In the genomic region with DNA sequence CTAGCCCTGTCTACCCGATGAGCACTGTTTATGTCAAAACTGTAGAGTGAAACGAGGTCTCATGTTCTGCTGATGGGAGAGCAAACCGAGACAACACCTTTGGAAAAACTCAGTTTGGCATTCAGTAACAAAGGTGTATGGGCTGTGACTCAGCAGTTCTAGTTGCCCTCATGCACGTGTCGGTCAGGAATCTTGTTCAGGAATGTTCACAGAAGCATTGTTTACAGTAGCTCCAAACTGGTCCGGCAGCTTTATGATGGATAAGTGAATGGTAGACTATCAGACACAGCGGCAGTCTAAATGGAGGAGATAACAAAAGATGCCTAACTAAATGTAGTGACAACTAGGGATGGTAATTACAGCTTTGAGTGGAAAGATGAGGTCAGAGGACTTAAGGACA, we compare ENCODE assay signal across 20 mouse cellular contexts. TPM values are rescaled to one million over a fixed set of nuclear protein-coding genes. Genes with fewer than 3 reads are reported as not detected.
DNase-seq lines count a peak whose midpoint lies in the region; ATAC-seq and TF ChIP-seq lines count a peak whose summit lies in the region.
"Had no signal": no experiment of that assay in that cellular context is flagged by ENCODE, and none has a peak within 500 bp of the region (broad histone marks: within the 10 kb centered on the region; RNA-seq: fewer than 3 reads in every experiment).

No protein-coding gene starts in this region.

- no peaks in the 10 kb centered on the region for H3K27me3 ChIP-seq in embryonic facial prominence, embryonic 14.5 days (replicated peaks; ENCODE audit: control insufficient read depth, insufficient read depth, low read length)
- no peaks in the 10 kb centered on the region for H3K27me3 ChIP-seq in lung, embryonic 16.5 days (ENCODE audit: control insufficient read depth, insufficient read depth, low read depth, low read length)
- no peaks in the 10 kb centered on the region for H3K27me3 ChIP-seq in stomach, embryonic 15.5 days (replicated peaks)
- H3K27me3 ChIP-seq in liver, postnatal 0 days (ENCODE audit: insufficient read depth, low read length): no peaks in the 10 kb centered on the region
- H3K27me3 ChIP-seq in midbrain, embryonic 14.5 days (ENCODE audit: control insufficient read depth, insufficient read depth, low read length): no peaks in the 10 kb centered on the region
- H3K27me3 ChIP-seq: limb, embryonic 15.5 days had no signal

- H3K4me1 ChIP-seq in embryonic facial prominence, embryonic 14.5 days (ENCODE audit: control insufficient read depth, insufficient read depth, low read length): no peaks in the 10 kb centered on the region
- 0 out of 2 replicates have a peak, but pooled peaks cover 3% of the 10 kb centered on the region for H3K4me1 ChIP-seq in lung, embryonic 16.5 days (replicated peaks; ENCODE audit: control insufficient read depth, insufficient read depth, low read length)
- no peaks in the 10 kb centered on the region for H3K4me1 ChIP-seq in stomach, embryonic 15.5 days
- H3K4me1 ChIP-seq in liver, postnatal 0 days (ENCODE audit: insufficient read depth): no peaks in the 10 kb centered on the region
- no peaks in the 10 kb centered on the region for H3K4me1 ChIP-seq in midbrain, embryonic 14.5 days (ENCODE audit: control insufficient read depth, insufficient read depth, low read length)
- H3K4me1 ChIP-seq: limb, embryonic 15.5 days had no signal

- no peak overlapping the region for H3K27ac ChIP-seq in embryonic facial prominence, embryonic 14.5 days (replicated peaks; ENCODE audit: low read depth, low read length)
- H3K27ac ChIP-seq in lung, embryonic 16.5 days (ENCODE audit: low read length): no peak overlapping the region
- H3K27ac ChIP-seq in stomach, embryonic 15.5 days: no peak overlapping the region
- no peak overlapping the region for H3K27ac ChIP-seq in liver, postnatal 0 days (ENCODE audit: low read depth)
- H3K27ac ChIP-seq in midbrain, embryonic 14.5 days (replicated peaks; ENCODE audit: low read depth, low read length): no peak overlapping the region
- H3K27ac ChIP-seq: heart, adult 2 months; hindbrain, embryonic 14.5 days; limb, embryonic 15.5 days; macrophage had no signal

- 69% methylated on average over 7 of the region's 7 CpGs for WGBS in embryonic facial prominence, embryonic 14.5 days
- WGBS in lung, embryonic 16.5 days: 16% methylated on average over 7 of the region's 7 CpGs
- 22% methylated on average over 7 of the region's 7 CpGs for whole genome bisulfite sequencing in stomach, embryonic 15.5 days
- 55% methylated on average over 7 of the region's 7 CpGs for WGBS in liver, postnatal 0 days (ENCODE audit: insufficient replicate concordance)
- WGBS in midbrain, embryonic 14.5 days: 90% methylated on average over 7 of the region's 7 CpGs

- ATAC-seq in embryonic facial prominence, embryonic 14.5 days (ENCODE audit: low read depth): no peak
- ATAC-seq in lung, embryonic 16.5 days (ENCODE audit: low read depth): peak; percentile 71
- ATAC-seq in stomach, embryonic 15.5 days (ENCODE audit: insufficient read depth, low FRiP score, low read depth): peak; percentile 75
- no peak for ATAC-seq in liver, postnatal 0 days
- ATAC-seq in midbrain, embryonic 14.5 days (ENCODE audit: low FRiP score, low TSS enrichment): no peak
- ATAC-seq: forebrain, embryonic 14.5 days; midbrain, embryonic 16.5 days had no signal

- no peak for TF ChIP-seq EP300 in liver, postnatal 0 days (IDR thresholded peaks at IDR 0.05; ENCODE audit: low read depth)

- peak; percentile 6 for DNase-seq in kidney, postnatal 14 days
- no peak for DNase-seq in kidney, adult 18-20 months
- peak; percentile 58 for DNase-seq in embryonic facial prominence, embryonic 14.5 days (ENCODE audit: low spot score)
- DNase-seq in liver, postnatal 0 days: no peak
- DNase-seq in frontal cortex, postnatal 14 days (ENCODE audit: low spot score in 2 of 2): no peak
- DNase-seq in midbrain, embryonic 14.5 days: no peak
- DNase-seq: cerebellum, adult 2 months; heart, adult 2 months; heart, postnatal 10 days; right cerebral cortex, postnatal 14 days; thymus, adult 2 months had no signal

- H3K9ac ChIP-seq in embryonic facial prominence, embryonic 14.5 days (ENCODE audit: low read depth, low read length): no peak overlapping the region
- H3K9ac ChIP-seq in lung, embryonic 16.5 days (ENCODE audit: low read length): no peak overlapping the region
- H3K9ac ChIP-seq in stomach, embryonic 15.5 days: no peak overlapping the region
- no peak overlapping the region for H3K9ac ChIP-seq in liver, postnatal 0 days (replicated peaks)
- no peak overlapping the region for H3K9ac ChIP-seq in midbrain, embryonic 14.5 days (replicated peaks; ENCODE audit: low read length)
- H3K9ac ChIP-seq: hindbrain, embryonic 14.5 days; limb, embryonic 15.5 days had no signal

- no peak for TF ChIP-seq CTCF in liver, postnatal 0 days (IDR thresholded peaks at IDR 0.05; ENCODE audit: low read depth)

- no peak overlapping the region for H3K4me3 ChIP-seq in embryonic facial prominence, embryonic 14.5 days (ENCODE audit: low read depth, low read length)
- no peak overlapping the region for H3K4me3 ChIP-seq in lung, embryonic 16.5 days (ENCODE audit: low read length)
- H3K4me3 ChIP-seq in stomach, embryonic 15.5 days (replicated peaks): no peak overlapping the region
- H3K4me3 ChIP-seq in liver, postnatal 0 days (ENCODE audit: low read depth, low read length): no peak overlapping the region
- H3K4me3 ChIP-seq in midbrain, embryonic 14.5 days (replicated peaks; ENCODE audit: low read depth, low read length): no peak overlapping the region
- H3K4me3 ChIP-seq: heart, adult 2 months; limb, embryonic 15.5 days had no signal

- no peak overlapping the region for H3K4me2 ChIP-seq in embryonic facial prominence, embryonic 14.5 days (ENCODE audit: low read depth, low read length)
- no peak overlapping the region for H3K4me2 ChIP-seq in lung, embryonic 16.5 days (ENCODE audit: low read depth, low read length)
- no peak overlapping the region for H3K4me2 ChIP-seq in stomach, embryonic 15.5 days
- no peak overlapping the region for H3K4me2 ChIP-seq in liver, postnatal 0 days (ENCODE audit: low read depth, low read length)
- H3K4me2 ChIP-seq in midbrain, embryonic 14.5 days (ENCODE audit: low read length): no peak overlapping the region
- H3K4me2 ChIP-seq: hindbrain, embryonic 14.5 days; limb, embryonic 15.5 days had no signal

- no peaks in the 10 kb centered on the region for H3K36me3 ChIP-seq in embryonic facial prominence, embryonic 14.5 days (ENCODE audit: control insufficient read depth, insufficient read depth, low read length)
- H3K36me3 ChIP-seq in lung, embryonic 16.5 days (ENCODE audit: control insufficient read depth, insufficient read depth, low read length): no peaks in the 10 kb centered on the region
- no peaks in the 10 kb centered on the region for H3K36me3 ChIP-seq in stomach, embryonic 15.5 days
- H3K36me3 ChIP-seq in liver, postnatal 0 days (replicated peaks; ENCODE audit: insufficient read depth, low read length): no peaks in the 10 kb centered on the region
- H3K36me3 ChIP-seq in midbrain, embryonic 14.5 days (ENCODE audit: control insufficient read depth, insufficient read depth, low read length): no peaks in the 10 kb centered on the region
- H3K36me3 ChIP-seq: limb, embryonic 15.5 days had no signal

- no peaks in the 10 kb centered on the region for H3K9me3 ChIP-seq in embryonic facial prominence, embryonic 14.5 days (ENCODE audit: control insufficient read depth, low read length)
- H3K9me3 ChIP-seq in lung, embryonic 16.5 days (ENCODE audit: control insufficient read depth, low read length): no peaks in the 10 kb centered on the region
- H3K9me3 ChIP-seq in stomach, embryonic 15.5 days: no peaks in the 10 kb centered on the region
- H3K9me3 ChIP-seq in liver, postnatal 0 days (ENCODE audit: low read length): no peaks in the 10 kb centered on the region
- no peaks in the 10 kb centered on the region for H3K9me3 ChIP-seq in midbrain, embryonic 14.5 days (ENCODE audit: control insufficient read depth, low read length)
- H3K9me3 ChIP-seq: limb, embryonic 15.5 days had no signal

RNA-seq across cellular contexts. Expression of gene Ccl20, which starts 19.3 kb away (rescaled TPM):
- 0.47 and 1.1 TPM in 2 replicates for polyA plus RNA-seq in embryonic facial prominence, embryonic 14.5 days (2014; fragmentation: Nextera tagmentation; extraction: Ambion mirVana)
- polyA plus RNA-seq in lung, embryonic 16.5 days (2015; fragmentation: Nextera tagmentation; extraction: Ambion mirVana): not detected in 2 replicates
- polyA plus RNA-seq in stomach, embryonic 15.5 days (2015; fragmentation: Nextera tagmentation; extraction: Ambion mirVana): 7.2 and 8.6 TPM in 2 replicates
- polyA plus RNA-seq in liver, postnatal 0 days (2015; fragmentation: Nextera tagmentation; extraction: Ambion mirVana): not detected in 2 replicates
- not detected in 2 replicates for polyA plus RNA-seq in midbrain, embryonic 14.5 days (2014; fragmentation: Nextera tagmentation; extraction: Ambion mirVana)
- polyA plus RNA-seq: cerebellum, adult 2 months; cortical plate, adult 2 months; forebrain, embryonic 14.5 days; hindbrain, embryonic 14.5 days; limb, embryonic 15.5 days; macrophage; midbrain, embryonic 16.5 days had no signal

RNA-seq across cellular contexts. Expression of gene Daw1, which starts 23.7 kb away (rescaled TPM):
- 0.48 and 0.78 TPM in 2 replicates for polyA plus RNA-seq in embryonic facial prominence, embryonic 14.5 days (2014; fragmentation: Nextera tagmentation; extraction: Ambion mirVana)
- 1.3 and 1.7 TPM in 2 replicates for polyA plus RNA-seq in lung, embryonic 16.5 days (2015; fragmentation: Nextera tagmentation; extraction: Ambion mirVana)
- 0.08 and 0.23 TPM in 2 replicates for polyA plus RNA-seq in stomach, embryonic 15.5 days (2015; fragmentation: Nextera tagmentation; extraction: Ambion mirVana)
- not detected in 2 replicates for polyA plus RNA-seq in liver, postnatal 0 days (2015; fragmentation: Nextera tagmentation; extraction: Ambion mirVana)
- polyA plus RNA-seq in midbrain, embryonic 14.5 days (2014; fragmentation: Nextera tagmentation; extraction: Ambion mirVana): 0.80 and 1.00 TPM in 2 replicates
- polyA plus RNA-seq: kidney, embryonic 14.5 days; limb, embryonic 15.5 days; macrophage; thymus, adult 2 months had no signal

Comparison
In these comparisons a context has a peak if more than half of its experiments do, and no peak if none do; other contexts are left out.
1. DNase-seq: peak in kidney, postnatal 14 days (single experiment) and embryonic facial prominence, embryonic 14.5 days (single experiment); none in kidney, adult 18-20 months (single experiment), liver, postnatal 0 days (single experiment), frontal cortex, postnatal 14 days (0 of 2) and midbrain, embryonic 14.5 days (single experiment).
2. ATAC-seq: peak in lung, embryonic 16.5 days (single experiment) and stomach, embryonic 15.5 days (single experiment); none in embryonic facial prominence, embryonic 14.5 days (single experiment), liver, postnatal 0 days (single experiment) and midbrain, embryonic 14.5 days (single experiment).